Mouse (Mus musculus): ENCODE measurements around the gene Ncor2. TPM values are rescaled to one million over a fixed set of nuclear protein-coding genes. Genes with fewer than 3 reads are reported as not detected.

Gene Ncor2
- polyA plus RNA-seq, 1 experiment from 2014 or later: 78.3 TPM

GRCm38 (mm10) chr5:125179735-125180629, 963 bp upstream of the Ncor2 start:
- H3K36me3 ChIP-seq (ENCODE audit: inconsistent target): no peaks in the 10 kb centered on the region
- H3K27ac ChIP-seq: peak overlapping the region; percentile 99

DNA sequence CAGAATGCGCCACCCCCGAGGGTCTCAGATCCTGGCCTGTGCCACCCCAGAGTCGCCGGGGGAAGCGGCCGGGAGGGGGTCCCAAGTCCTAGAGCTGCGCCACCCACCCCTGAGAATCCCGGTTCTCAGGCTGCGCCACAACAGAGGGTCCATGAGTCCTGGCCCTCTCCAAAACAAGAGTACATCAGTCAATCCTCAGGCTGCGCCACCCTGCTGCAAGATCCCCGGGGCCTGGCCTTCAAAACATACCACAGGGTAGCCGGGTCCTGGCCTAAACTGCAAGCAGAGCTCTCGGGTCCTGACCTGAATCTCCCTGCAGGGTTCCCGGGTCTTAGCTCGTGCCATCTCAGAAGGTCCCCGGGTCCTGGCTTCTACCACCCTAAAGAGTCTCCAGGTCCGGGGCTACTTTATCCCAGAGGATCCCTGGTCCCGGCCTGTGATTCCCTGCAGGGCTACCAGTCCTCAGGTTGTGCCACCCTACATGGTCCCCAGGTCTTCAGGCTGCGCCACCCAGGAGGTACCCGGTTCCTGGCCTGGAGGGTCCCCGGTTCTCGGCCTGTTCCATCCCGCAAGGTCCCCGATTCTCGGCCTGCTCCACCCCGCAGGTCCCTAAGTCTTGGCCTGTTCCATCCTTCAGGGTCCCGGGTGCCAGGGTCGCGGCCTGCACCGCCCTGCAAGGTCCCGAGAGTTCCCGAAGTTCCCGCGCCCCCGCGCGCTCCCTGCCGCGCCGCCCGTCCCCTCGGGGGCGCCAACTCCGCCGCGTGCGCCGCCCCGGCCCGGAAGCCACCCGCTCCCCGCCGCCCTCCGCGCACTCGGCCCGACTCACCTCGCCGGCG, 630 bp downstream of the Ncor2 start:
- under 1% methylated on average over 51 of the region's 60 CpGs for WGBS (ENCODE audit: missing documents)
- Histone ChIP-seq H3K27ac (peak overlapping the region; percentile 75), H3K79me2 (ENCODE audit: inconsistent target) (peaks cover 49% of the 10 kb centered on the region), H3K4me3 (ENCODE audit: inconsistent target) (peak overlapping the region; percentile 88), H3K36me3 (ENCODE audit: inconsistent target) (no peaks in the 10 kb centered on the region)

More at GRCm38 (mm10) chr5:125179735-125180629, 963 bp upstream of the Ncor2 start:
- peaks cover 33% of the 10 kb centered on the region for H3K79me2 ChIP-seq (ENCODE audit: inconsistent target)
- under 1% methylated on average over 19 of the region's 25 CpGs for WGBS (ENCODE audit: missing documents)
- H3K4me3 ChIP-seq (ENCODE audit: inconsistent target): peak overlapping the region; percentile 32

DNA sequence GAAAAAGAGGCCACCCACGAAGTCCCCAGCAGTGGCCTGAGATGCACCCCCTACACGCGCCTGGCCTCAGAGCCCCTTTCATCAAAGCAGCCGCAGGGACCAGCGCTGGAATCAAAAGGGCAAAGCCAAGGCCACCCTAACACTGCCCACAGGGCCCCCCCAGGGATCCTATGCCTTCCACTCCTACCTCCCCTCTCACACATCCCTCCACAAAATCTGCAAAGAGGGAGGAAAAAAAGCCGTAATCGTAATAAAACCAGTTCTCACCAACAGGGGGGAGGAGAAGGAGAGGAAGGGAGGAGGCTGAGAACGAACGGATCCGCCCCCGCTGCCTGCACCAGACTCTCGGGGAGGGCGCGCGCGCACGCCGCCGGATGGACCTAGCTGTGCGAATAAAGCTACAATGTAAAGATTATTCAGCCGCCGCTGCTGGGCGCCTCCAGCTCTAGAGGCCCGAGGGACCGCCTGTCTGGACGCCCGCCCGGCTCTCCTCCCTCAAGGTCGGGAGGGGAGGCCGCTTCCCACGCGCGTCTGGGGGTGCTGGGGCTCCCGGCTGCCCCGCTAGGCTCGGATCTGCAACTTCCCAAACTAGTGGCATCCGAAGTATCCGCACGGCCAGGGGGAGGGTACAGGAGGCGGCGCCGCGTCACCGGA, 1.4 kb downstream of the Ncor2 start:
- no peaks in the 10 kb centered on the region for H3K36me3 ChIP-seq (ENCODE audit: inconsistent target)
- peak overlapping the region; percentile 43 for H3K27ac ChIP-seq
- WGBS (ENCODE audit: missing documents): 2% methylated on average over 42 of the region's 44 CpGs
- H3K79me2 ChIP-seq (ENCODE audit: inconsistent target): peaks cover 57% of the 10 kb centered on the region
- H3K4me3 ChIP-seq (ENCODE audit: inconsistent target): peak overlapping the region; percentile 88

GRCm38 (mm10) chr5:125176864-125177263, 2.2 kb downstream of the Ncor2 start:
- WGBS (ENCODE audit: missing documents): 61% methylated on average over 12 of the region's 12 CpGs
- Histone ChIP-seq H3K36me3 (ENCODE audit: inconsistent target) (no peaks in the 10 kb centered on the region), H3K79me2 (ENCODE audit: inconsistent target) (peaks cover 65% of the 10 kb centered on the region), H3K4me3 (ENCODE audit: inconsistent target) (peak overlapping the region; percentile 88), H3K27ac (peak overlapping the region; percentile 43)

GRCm38 (mm10) chr5:125176370-125176766, 2.7 kb downstream of the Ncor2 start:
- Histone ChIP-seq H3K36me3 (ENCODE audit: inconsistent target) (no peaks in the 10 kb centered on the region), H3K79me2 (ENCODE audit: inconsistent target) (peaks cover 70% of the 10 kb centered on the region), H3K27ac (no peak overlapping the region), H3K4me3 (ENCODE audit: inconsistent target) (no peak overlapping the region)
- WGBS (ENCODE audit: missing documents): 80% methylated on average over 5 of the region's 5 CpGs

DNA sequence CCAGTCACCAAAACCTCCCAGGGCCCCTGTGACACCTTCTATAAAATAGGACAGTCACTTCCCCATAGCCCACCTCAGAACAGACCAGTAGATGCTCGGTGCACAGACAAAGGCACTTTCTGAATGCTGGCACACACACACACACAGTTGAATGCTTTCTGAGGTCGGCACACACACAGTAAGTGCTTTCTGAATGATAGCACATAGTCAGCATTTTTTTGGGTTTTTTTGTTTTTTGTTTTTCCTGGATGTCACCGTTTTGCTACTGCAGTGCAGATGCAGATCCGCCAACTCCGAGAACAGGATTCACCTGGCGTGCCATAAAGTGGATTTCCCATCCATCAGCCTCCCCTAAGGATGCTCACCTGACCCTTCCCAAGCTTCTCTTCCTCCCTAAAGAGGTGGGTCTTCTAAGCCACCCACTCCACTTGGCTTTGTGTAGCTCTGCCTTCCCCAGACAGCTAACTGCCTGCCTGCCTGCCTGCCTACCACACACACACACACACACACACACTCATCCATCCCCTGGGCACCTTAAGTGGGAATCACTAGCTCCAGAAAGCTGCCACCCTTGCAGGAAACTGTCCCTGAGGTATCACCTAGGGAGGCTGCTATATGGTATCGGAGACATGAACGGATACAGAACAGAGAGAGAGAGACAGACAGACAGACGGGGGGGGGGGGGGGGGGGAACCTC, 3.2 kb downstream of the Ncor2 start:
- peaks cover 75% of the 10 kb centered on the region for H3K79me2 ChIP-seq (ENCODE audit: inconsistent target)
- H3K27ac ChIP-seq: no peak overlapping the region
- 87% methylated on average over 9 of the region's 9 CpGs for WGBS (ENCODE audit: missing documents)
- H3K36me3 ChIP-seq (ENCODE audit: inconsistent target): no peaks in the 10 kb centered on the region
- H3K4me3 ChIP-seq (ENCODE audit: inconsistent target): no peak overlapping the region

DNA sequence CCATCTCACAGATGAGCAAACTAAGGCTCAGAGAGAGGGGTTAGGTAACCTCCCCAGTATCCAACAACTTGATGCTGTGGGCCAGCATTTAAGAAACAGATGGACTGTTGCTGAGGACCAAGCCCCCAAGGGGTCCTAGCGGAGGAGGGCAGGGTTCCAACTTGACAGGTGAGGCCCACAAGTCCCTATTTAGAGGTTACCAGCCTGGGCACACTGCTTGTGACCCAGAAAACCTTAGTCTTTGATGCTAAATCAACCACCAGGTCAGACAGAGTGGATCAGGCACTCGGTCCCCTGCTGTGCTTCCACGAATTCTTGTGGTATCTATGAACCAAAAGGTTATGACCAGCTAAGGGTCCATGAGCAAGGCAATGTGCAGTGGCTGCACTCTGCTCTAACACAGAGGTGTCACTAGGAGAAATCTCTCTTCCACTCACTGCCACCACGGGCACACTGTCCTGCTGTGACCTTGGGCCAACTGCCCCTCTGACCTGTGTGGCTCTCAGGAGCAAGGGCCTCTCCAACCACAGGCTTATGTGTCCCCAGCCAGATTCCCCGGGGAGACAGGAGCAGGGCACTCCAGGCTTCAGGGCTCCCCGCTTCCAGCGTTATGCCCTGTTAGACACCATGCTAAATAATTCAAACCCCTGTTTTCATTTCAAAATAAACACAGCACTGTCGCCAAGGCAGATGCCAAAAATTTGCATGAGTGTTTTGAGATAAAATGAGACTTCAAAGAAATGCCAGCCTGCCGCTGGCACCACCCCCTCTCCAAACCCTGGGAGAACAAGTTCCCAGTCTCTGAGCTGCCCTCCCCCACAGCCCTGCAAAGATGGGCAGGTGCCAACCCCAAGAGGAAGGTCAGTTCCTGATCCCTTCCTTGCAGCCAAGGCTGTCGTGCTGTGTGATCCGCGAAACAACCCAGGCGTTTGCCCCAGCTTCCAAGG, 4.0 kb downstream of the Ncor2 start:
- Histone ChIP-seq H3K4me3 (ENCODE audit: inconsistent target) (no peak overlapping the region), H3K36me3 (ENCODE audit: inconsistent target) (no peaks in the 10 kb centered on the region), H3K27ac (no peak overlapping the region), H3K79me2 (ENCODE audit: inconsistent target) (peaks cover 83% of the 10 kb centered on the region)
- 72% methylated on average over 13 of the region's 13 CpGs for WGBS (ENCODE audit: missing documents)

DNA sequence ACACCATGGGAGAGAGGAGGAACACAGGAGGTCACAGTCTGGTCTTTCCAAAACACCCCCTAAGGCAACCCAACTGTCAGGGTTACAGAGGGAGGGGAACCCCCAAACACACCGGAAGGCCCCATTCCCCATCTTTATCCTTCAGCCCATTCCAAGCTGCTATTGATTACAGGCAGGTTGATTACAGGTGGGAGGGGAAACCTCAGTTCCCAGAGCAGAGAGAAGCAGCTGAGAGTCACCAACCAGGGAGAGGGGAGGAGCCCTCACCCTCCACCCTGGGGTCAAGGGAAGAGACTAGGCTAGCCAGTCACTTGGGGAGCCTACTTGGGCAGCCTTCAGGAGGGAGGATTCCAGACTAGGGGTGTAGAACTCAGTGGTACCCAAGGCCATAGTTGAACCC, 5.2 kb downstream of the Ncor2 start:
- no peak overlapping the region for H3K27ac ChIP-seq
- no peak overlapping the region for H3K4me3 ChIP-seq (ENCODE audit: inconsistent target)
- 100% methylated on average over 1 of the region's 1 CpGs for WGBS (ENCODE audit: missing documents)
- peaks cover 95% of the 10 kb centered on the region for H3K79me2 ChIP-seq (ENCODE audit: inconsistent target)
- no peaks in the 10 kb centered on the region for H3K36me3 ChIP-seq (ENCODE audit: inconsistent target)

GRCm38 (mm10) chr5:125172831-125173615, 6.0 kb downstream of the Ncor2 start:
- 91% methylated on average over 12 of the region's 12 CpGs for WGBS (ENCODE audit: missing documents)
- H3K36me3 ChIP-seq (ENCODE audit: inconsistent target): no peaks in the 10 kb centered on the region
- H3K79me2 ChIP-seq (ENCODE audit: inconsistent target): peaks cover 97% of the 10 kb centered on the region
- no peak overlapping the region for H3K27ac ChIP-seq
- no peak overlapping the region for H3K4me3 ChIP-seq (ENCODE audit: inconsistent target)

- 86% methylated on average over 6 of the region's 6 CpGs for WGBS (ENCODE audit: missing documents)
- H3K36me3 ChIP-seq (ENCODE audit: inconsistent target): no peaks in the 10 kb centered on the region
Observed at GRCm38 (mm10) chr5:125171259-125171658, 7.8 kb downstream of the Ncor2 start.

DNA sequence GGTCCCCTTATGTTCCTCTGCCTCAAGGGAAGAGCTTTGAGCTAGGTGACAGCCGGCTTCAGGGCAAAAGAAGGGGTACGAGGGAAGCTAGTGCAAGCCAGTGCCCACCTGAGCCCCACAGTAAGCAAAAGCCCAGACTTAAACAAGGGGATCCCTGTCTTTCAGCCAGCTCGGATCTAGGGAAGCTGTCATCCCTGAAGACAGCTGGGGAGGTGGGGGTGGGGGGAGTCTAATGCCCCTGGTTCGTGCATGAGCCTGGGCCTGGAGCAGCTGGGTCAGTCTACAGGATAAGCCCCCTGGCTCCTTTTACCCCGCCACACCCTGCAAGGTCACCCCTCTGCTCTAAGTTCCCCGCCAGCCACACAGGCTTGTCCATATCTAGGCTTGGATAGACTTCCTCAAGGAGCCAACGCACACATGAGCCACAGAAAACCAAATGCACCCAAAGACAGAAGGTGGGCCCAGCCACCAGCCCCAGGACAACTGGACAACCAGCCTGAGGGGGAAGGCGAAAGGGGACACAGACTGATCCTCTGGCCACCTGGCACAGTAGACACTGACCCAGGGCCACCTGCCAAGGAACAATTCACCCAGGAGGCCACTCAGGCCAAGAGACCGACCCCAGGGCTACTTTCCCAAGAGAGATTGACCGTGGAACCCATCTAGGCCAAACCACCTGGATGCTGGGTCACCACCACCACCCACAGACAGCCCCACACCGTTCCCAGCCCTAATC, 8.7 kb downstream of the Ncor2 start:
- no peaks in the 10 kb centered on the region for H3K36me3 ChIP-seq (ENCODE audit: inconsistent target)
- H3K27ac ChIP-seq: no peak overlapping the region
- H3K4me3 ChIP-seq (ENCODE audit: inconsistent target): no peak overlapping the region
- H3K79me2 ChIP-seq (ENCODE audit: inconsistent target): peaks cover 97% of the 10 kb centered on the region
- 96% methylated on average over 9 of the region's 11 CpGs for WGBS (ENCODE audit: missing documents)

More at GRCm38 (mm10) chr5:125171259-125171658, 7.8 kb downstream of the Ncor2 start:
- Histone ChIP-seq H3K79me2 (ENCODE audit: inconsistent target) (peaks cover 98% of the 10 kb centered on the region), H3K4me3 (ENCODE audit: inconsistent target) (no peak overlapping the region), H3K27ac (no peak overlapping the region)

- 91% methylated on average over 7 of the region's 7 CpGs for WGBS (ENCODE audit: missing documents)
- H3K4me3 ChIP-seq (ENCODE audit: inconsistent target): no peak overlapping the region
- no peaks in the 10 kb centered on the region for H3K36me3 ChIP-seq (ENCODE audit: inconsistent target)
- H3K27ac ChIP-seq: no peak overlapping the region
- H3K79me2 ChIP-seq (ENCODE audit: inconsistent target): peaks cover 97% of the 10 kb centered on the region
Observed at GRCm38 (mm10) chr5:125168101-125168500, 10.9 kb downstream of the Ncor2 start.
